Mouse (Mus musculus) fibroblast of lung, adult 2 months (primary cell): ENCODE measurements at regions not wholly inside any gene's neighbourhood (a gene's known extent, or its start where the extent isn't known, plus 50 kb on each side); places are given as distances from the start of the nearest gene placed in this dataset.

Source experiments
- DNase-seq: peaks from one replicate; pipeline ENCODE4 v3.0.0-alpha.2; 2011; ENCODE audit warnings: low read depth

DNA sequence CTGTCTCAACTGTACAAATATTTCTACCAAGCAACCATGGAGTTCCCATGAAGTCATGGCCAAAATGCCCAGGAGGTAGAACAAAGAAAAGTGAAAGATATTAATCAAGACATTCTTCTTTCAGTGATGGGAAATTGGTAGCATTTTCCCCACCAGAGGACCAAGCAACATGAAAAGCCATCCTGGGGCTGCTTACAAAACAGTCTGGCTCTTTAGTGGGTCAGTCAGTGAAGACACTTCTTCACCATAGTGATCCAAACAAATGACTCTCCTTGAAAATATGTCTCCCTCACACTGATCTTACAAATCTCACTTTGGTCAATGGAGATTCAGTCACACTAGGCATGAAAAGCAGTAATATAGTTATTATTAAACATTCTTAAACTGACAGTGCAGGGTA lies 299.8 kb upstream of the Gm9747 start:
- no peak for DNase-seq

- DNase-seq, result no peak
Observed at GRCm38 (mm10) chr1:81945236-81945635, 287.7 kb upstream of the Gm9747 start.

GRCm38 (mm10) chr1:81950140-81950550 lies 282.8 kb upstream of the Gm9747 start:
- no peak for DNase-seq

GRCm38 (mm10) chr1:81950853-81951252 lies 282.1 kb upstream of the Gm9747 start:
- no peak for DNase-seq

DNA sequence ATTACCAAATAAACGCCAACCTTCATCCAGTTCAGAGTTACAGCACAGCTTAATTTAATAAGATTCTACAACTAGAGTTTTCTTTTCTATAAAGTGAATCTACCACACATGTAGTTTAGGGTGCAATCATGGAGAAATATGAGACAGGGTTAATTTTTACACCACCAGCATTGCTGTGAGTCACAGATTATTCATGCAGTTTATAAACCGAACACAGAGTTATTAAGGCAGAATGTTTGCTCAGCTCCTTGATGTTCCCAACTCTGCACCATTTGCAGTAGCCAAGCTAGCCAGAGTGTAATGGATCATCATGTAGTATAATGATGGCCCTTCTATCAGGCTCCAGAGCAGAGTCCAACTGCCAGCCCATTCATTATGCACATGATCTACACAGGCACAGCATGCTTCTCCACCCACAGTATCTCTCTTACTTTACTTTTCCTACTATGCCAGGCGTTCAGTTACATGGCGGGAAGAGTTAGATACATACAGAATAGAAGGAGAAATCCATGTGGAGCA lies 281.4 kb upstream of the Gm9747 start:
- DNase-seq, result no peak

DNA sequence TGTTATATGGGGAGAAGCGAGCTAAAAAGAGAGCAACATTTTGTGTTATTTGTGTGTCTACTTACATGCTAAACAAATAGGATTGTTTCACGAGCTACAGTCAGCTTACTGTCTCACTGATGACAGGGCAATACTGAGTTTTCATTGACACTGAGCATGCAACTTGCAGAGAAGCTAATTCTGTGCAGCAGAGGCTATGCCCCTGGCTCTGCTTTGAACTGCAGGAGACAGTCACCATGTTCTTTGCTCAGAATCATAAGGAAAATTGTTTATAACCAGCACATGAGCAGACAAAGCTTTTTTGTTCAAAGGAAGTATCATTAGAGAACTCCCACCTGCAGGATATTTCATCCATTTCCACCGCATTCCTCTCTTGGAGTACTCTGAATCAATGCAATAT lies 280.8 kb upstream of the Gm9747 start:
- no peak for DNase-seq

GRCm38 (mm10) chr1:81954507-81954906 lies 278.4 kb upstream of the Gm9747 start:
- no peak for DNase-seq

DNA sequence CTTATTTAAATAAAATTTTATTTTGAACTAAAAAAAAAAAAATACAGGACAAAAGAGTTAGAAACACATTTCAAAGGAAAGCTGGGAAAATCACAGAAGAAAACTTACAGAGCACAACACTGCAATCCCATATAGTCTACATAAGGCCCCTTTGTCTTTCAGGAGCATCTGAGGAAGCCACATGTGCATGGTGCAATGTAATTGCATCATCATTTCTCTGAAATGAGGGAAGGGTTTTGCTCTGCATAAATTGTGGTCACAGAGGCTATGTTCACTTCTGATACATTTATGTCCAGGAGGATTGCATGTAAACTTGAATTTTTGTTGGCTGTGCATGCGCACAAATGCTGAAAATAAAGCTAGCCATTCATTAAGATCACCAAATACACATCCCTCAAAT lies 265.9 kb upstream of the Gm9747 start:
- no peak for DNase-seq

DNA sequence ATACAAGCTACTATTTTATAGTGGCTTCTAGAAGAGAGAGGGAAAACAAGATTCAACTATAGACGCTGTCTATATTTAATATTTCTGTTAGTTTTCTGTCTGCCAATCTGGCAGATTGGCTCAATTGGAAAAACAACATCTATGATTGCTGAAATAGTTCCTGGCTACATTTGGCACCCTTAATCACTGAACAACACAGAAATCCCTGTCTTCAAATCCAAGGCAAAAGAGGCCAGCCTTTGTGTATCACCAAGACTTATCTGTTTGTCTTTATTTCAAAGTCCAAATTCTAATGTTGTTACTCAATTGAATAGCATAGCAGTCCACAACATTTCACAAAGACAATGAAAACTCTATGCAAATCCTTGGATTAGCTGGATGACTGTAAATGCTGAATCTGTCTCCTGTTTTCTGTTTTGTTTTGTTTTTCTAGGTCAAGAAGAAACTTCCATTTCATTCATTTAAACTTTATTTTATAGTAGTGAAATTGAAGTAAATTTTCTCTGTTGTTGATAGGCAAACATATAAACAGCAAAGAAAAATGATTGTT lies 265.1 kb upstream of the Gm9747 start:
- DNase-seq, result peak; percentile 51

GRCm38 (mm10) chr1:81972575-81972974 lies 260.3 kb upstream of the Gm9747 start:
- no peak for DNase-seq

DNA sequence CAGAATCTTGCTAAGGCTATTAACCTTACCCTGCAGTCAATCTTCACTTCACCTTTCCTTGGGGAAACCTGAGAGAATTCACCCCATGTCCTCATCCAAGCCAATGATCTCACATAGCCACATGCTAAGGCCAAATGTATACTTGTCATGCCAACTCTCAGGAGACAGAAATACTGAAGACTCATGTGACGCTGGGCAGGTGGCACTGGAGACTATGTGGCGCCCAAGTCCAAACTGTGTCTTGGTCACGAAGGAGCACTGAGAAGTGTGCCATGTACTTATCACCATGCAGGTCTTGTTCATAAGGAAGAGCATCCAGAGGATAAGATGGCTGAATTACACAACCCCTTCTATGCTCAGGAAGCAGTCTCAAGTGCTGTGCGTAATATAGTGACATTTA lies 259.4 kb upstream of the Gm9747 start:
- DNase-seq, result no peak

- DNase-seq, result no peak
Observed at GRCm38 (mm10) chr1:82007943-82008342, 225.0 kb upstream of the Gm9747 start.

GRCm38 (mm10) chr1:82008805-82009204 lies 224.1 kb upstream of the Gm9747 start:
- DNase-seq, result peak; percentile 49

DNA sequence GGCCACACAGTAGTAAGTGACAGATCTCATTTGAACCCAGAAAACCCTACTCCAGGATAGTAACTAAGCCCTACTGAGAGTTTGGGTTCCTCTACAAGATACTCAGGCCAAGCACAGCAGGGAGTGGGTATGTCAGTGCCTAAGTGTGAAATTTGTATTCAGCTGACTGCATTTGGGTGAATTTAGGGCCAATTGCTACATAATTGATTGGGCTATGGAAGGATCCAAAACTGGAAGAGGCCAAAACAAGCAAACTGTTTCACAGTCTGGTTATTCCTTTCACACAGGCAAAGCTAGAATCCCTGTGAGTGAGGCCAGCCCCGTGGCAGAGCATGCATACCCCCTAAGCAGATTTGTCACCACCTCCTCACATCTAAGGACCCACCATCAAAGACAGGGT lies 221.9 kb upstream of the Gm9747 start:
- peak; percentile 36 for DNase-seq

DNA sequence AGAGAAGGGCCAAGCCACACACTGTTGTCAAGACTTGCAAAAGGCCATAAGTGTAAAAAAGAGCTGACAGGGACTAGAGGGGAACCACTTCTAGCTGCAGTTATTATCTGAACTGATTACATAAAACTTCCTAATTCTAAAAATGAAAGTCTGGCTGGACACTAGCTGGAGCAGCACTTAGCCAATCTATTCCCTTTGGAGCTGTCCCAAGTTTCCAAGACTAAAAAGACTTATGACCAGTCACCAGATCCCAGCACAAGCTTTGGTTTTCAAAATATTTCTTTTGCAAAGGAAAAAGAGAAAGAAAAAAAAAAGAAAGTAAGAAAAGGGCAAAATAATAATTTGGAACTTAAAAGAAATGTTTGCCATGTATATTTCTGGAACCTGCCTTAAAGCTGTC lies 217.6 kb upstream of the Gm9747 start:
- peak; percentile 60 for DNase-seq

- no peak for DNase-seq
Observed at GRCm38 (mm10) chr1:82018701-82019404, 214.1 kb upstream of the Gm9747 start.

DNA sequence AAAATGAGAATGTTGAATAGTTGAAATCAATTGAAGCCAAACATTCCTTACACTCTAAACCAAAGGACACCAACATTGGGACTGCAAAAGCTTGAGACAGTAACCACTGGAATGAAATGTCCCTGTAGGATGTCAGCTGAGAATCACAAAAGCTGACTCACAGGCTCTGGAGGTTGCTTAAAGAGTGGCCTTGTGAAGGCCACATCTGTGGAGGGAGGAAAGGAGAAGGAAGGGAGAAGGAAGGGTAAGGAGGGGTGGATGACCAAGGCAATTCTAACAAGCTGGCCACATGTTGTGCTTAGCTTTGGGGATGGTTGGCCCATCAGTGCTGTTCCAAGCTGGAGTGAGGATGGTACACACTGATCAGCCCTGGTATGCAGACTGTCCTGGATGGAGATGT lies 205.2 kb upstream of the Gm9747 start:
- no peak for DNase-seq

DNA sequence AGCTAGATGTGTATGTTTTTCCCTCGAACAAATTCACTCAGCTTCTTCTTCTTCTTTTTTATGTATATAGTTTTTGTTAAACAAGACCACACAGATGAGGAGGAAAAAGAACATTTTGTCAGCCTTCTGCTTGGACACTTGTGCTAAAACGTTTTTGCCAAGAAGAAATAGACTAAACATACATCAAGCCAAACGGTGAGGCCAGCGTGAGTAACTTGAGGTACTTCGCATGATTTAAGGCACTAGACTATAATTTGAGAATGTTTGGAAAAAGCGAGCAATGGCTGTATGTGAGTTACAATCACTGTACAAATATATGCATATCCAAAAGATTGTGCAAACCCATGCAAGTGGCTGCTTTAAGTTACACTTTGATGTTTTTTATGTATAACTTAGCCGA lies 201.8 kb upstream of the Gm9747 start:
- no peak for DNase-seq

DNA sequence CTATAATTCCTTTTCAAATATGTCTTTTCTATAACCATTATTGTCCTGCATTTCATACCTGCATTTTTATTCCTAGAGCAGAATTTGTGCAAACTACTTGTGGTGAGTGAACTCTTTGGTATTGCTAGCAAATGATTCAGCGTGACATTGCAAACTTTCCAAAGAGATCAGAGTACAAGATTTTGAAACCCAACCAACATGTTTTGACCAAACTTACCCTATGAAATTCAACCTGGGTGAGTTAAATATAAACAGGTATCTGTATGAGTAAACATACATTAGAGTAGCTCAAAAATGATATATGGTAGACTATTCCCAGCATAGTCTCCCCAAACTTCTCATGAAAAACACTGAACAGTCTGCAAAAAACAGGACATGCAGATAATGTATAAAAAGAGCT lies 200.5 kb upstream of the Gm9747 start:
- DNase-seq, result no peak

- no peak for DNase-seq
Observed at GRCm38 (mm10) chr1:82038171-82038570, 194.7 kb upstream of the Gm9747 start.

DNA sequence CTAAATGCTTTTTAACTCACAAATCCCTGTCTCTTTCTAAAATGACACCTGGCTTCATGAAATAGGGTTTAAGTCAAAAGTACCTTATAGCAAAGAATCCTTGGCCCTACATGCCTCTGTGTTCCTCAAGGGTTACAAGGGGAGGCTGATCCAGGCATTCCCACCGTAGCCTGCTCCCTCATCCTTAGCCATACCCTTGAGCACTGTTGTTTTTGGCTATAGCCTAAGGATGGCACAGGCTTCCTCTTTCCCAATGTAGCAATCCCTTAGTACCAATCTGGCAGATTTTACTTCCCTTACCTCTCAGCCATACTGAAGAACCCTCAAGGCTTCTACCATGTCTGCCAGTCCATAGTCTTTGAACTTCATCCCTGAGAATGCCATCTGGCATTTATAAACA lies 194.2 kb upstream of the Gm9747 start:
- DNase-seq, result no peak

GRCm38 (mm10) chr1:82041286-82042050 lies 191.4 kb upstream of the Gm9747 start:
- no peak for DNase-seq

GRCm38 (mm10) chr1:82042051-82042432 lies 190.9 kb upstream of the Gm9747 start:
- no peak for DNase-seq
